Mouse (Mus musculus): Measurements from ENCODE around the gene Iffo1.
"Not testable (repeated sequence)": the region's sequence is repeated elsewhere in the genome, so short reads cannot be mapped to it uniquely, and the experiment has no call there.

GRCm38 (mm10) chr6:125161971-125162370, 16.9 kb downstream of the Iffo1 start:
- not testable (repeated sequence) for TF ChIP-seq CTCF (IDR thresholded peaks at IDR 0.05; ENCODE audit: control insufficient read depth, insufficient read depth, insufficient read length); MYOD1 (IDR thresholded peaks at IDR 0.05; ENCODE audit: control insufficient read depth, insufficient read length, low read depth); FOSL1 (IDR thresholded peaks at IDR 0.05; ENCODE audit: insufficient read depth, low read length, poor library complexity, severe bottlenecking); MAX (IDR thresholded peaks at IDR 0.05)
